Mouse (Mus musculus) lung, adult 2 months (tissue): Measurements from ENCODE around the gene Dnajc12.
A peak's percentile ranks its signal among the peaks of the same experiment; 100 is the strongest.

Experiments
- CTCF ChIP-seq: fragments of 200-500 bp; IDR thresholded peaks from 2 replicates; pipeline ENCODE4 v1.5.1; 2011; ENCODE audit warnings: mild to moderate bottlenecking, low read length, control low read depth; ENCODE audit not compliant: insufficient read depth
- POLR2A ChIP-seq: fragments of 200-500 bp; IDR thresholded peaks from 2 replicates; pipeline ENCODE4 v1.6.1; 2011; ENCODE audit warnings: low read depth, mild to moderate bottlenecking, control low read depth, low read length, borderline replicate concordance; ENCODE audit errors: extremely low read depth

GRCm38 (mm10) chr10:63386444-63386843 lies 4.2 kb downstream of the Dnajc12 start:
- TF ChIP-seq POLR2A = peak; percentile 71; the same call in 1 of the 2 replicates
- no peak for TF ChIP-seq CTCF
